Mouse (Mus musculus) stomach, embryonic 14.5 days (tissue): ENCODE measurements around the gene Pnkp. TPM values are rescaled to one million over a fixed set of nuclear protein-coding genes. Genes with fewer than 3 reads are reported as not detected.

Experiments
- ATAC-seq: fragments of 200-750 bp; cut with Nextera tagmentation; 2 replicates; pipeline ENCODE4 v1.8.0; 2017; ENCODE audit warnings: low read depth, moderate TSS enrichment; ENCODE audit not compliant: insufficient number of reproducible peaks, insufficient read depth, low FRiP score
- H3K27ac ChIP-seq: fragments of 300-500 bp; sonication (generic); 2 replicates; pipeline ENCODE4 v1.5.1; 2014; ENCODE audit warnings: mild to moderate bottlenecking, low read length, moderate library complexity, mixed read lengths
- H3K27me3 ChIP-seq: fragments of 300-500 bp; sonication (generic); 2 replicates; pipeline ENCODE4 v1.6.1; 2014; ENCODE audit warnings: low read length, control low read depth, mixed read lengths; ENCODE audit not compliant: control insufficient read depth, insufficient read depth
- H3K36me3 ChIP-seq: fragments of 300-500 bp; sonication (generic); 2 replicates; pipeline ENCODE4 v1.6.1; 2014; ENCODE audit warnings: mild to moderate bottlenecking, control low read depth, low read length, moderate library complexity, mixed read lengths; ENCODE audit not compliant: control insufficient read depth, insufficient read depth
- H3K4me1 ChIP-seq: fragments of 300-500 bp; sonication (generic); 2 replicates; pipeline ENCODE4 v1.6.1; 2014; ENCODE audit warnings: low read length, control low read depth, mixed read lengths; ENCODE audit not compliant: control insufficient read depth, insufficient read depth
- H3K4me2 ChIP-seq: fragments of 300-500 bp; sonication (generic); replicated peaks from 2 replicates; pipeline ENCODE4 v1.6.1; 2014; ENCODE audit warnings: low read depth, low read length, control low read depth
- H3K4me3 ChIP-seq: fragments of 300-500 bp; sonication (generic); 2 replicates; pipeline ENCODE4 v1.5.1; 2014; ENCODE audit warnings: low read depth, low read length, control low read depth
- H3K9ac ChIP-seq: fragments of 300-500 bp; sonication (generic); replicated peaks from 2 replicates; pipeline ENCODE4 v1.6.1; 2014; ENCODE audit warnings: low read depth, mild to moderate bottlenecking, control low read depth, low read length, moderate library complexity, mixed read lengths
- H3K9me3 ChIP-seq: fragments of 300-500 bp; sonication (generic); 2 replicates; pipeline ENCODE4 v1.6.1; 2016; ENCODE audit warnings: low read depth, low read length, control low read depth; ENCODE audit not compliant: control insufficient read depth
- WGBS: fragments of 180-500 bp; shearing (Covaris S2); extraction: QIAGEN DNeasy Blood & Tissue Kit; methylation state at CpG from one replicate; pipeline ENCODE4 v1.1.7; 2014; 5-methylcytosine and 5-hydroxymethylcytosine counted together
- polyA plus RNA-seq: library from polyadenylated mRNA; unstranded; fragments of >200 nt; fragmentation: Nextera tagmentation; extraction: Ambion mirVana; gene quantifications from 2 replicates; pipeline ENCODE4 v1.2.1, GENCODE M21; 2014

The Pnkp gene
- polyA plus RNA-seq, 1 experiment from 2014 or later: 30.0 TPM

GRCm38 (mm10) chr7:44814952-44815553 lies 41.9 kb upstream of the Pnkp start:
- no peaks in the 10 kb centered on the region for H3K27me3 ChIP-seq
- H3K9me3 ChIP-seq: no peaks in the 10 kb centered on the region
- peak overlapping the region; percentile 97; the same call in 1 of the 2 replicates for H3K27ac ChIP-seq
- peak overlapping the region; percentile 69 for H3K4me3 ChIP-seq
- WGBS: 34% methylated on average over 14 of the region's 14 CpGs
- H3K9ac ChIP-seq: no peak overlapping the region
- ATAC-seq: no peak
- H3K4me2 ChIP-seq: peak overlapping the region; percentile 88
- peaks cover 4% of the 10 kb centered on the region; the same call in 1 of the 2 replicates for H3K36me3 ChIP-seq
- peaks cover 36% of the 10 kb centered on the region for H3K4me1 ChIP-seq

GRCm38 (mm10) chr7:44815721-44816469 lies 41.0 kb upstream of the Pnkp start, which contains the start of the genes Nup62 and Il4i1:
Gene Nup62, plus strand, starts transcription at chr7:44816088.
Gene Il4i1, plus strand, starts transcription at chr7:44816387.
- no peaks in the 10 kb centered on the region for H3K27me3 ChIP-seq
- no peaks in the 10 kb centered on the region for H3K9me3 ChIP-seq
- under 1% methylated on average over 59 of the region's 62 CpGs for WGBS
- H3K36me3 ChIP-seq: peaks cover 4% of the 10 kb centered on the region; the same call in 1 of the 2 replicates
- H3K27ac ChIP-seq: peak within 1 kb of the TSS; percentile 97
- peaks cover 38% of the 10 kb centered on the region for H3K4me1 ChIP-seq
- ATAC-seq: peak; percentile 93
- H3K9ac ChIP-seq: peak within 1 kb of the TSS; percentile 90
- H3K4me3 ChIP-seq: peak within 1 kb of the TSS; percentile 69
- peak within 1 kb of the TSS; percentile 88 for H3K4me2 ChIP-seq

- H3K9ac ChIP-seq: peak within 1 kb of the TSS; percentile 90
- under 1% methylated on average over 39 of the region's 57 CpGs for WGBS
- H3K36me3 ChIP-seq: peaks cover 4% of the 10 kb centered on the region; the same call in 1 of the 2 replicates
- H3K4me3 ChIP-seq: peak within 1 kb of the TSS; percentile 69
- peak; percentile 36 for ATAC-seq
- H3K4me1 ChIP-seq: peaks cover 38% of the 10 kb centered on the region
- H3K27ac ChIP-seq: peak within 1 kb of the TSS; percentile 97
- no peaks in the 10 kb centered on the region for H3K9me3 ChIP-seq
- peak within 1 kb of the TSS; percentile 88 for H3K4me2 ChIP-seq
- H3K27me3 ChIP-seq: no peaks in the 10 kb centered on the region
Observed at GRCm38 (mm10) chr7:44816470-44817021, 40.4 kb upstream of the Pnkp start, which contains the start of gene Atf5. Gene Atf5, minus strand, starts transcription at chr7:44816658.

GRCm38 (mm10) chr7:44817441-44817840 lies 39.5 kb upstream of the Pnkp start:
- H3K27me3 ChIP-seq: no peaks in the 10 kb centered on the region
- H3K36me3 ChIP-seq: peaks cover 4% of the 10 kb centered on the region; the same call in 1 of the 2 replicates
- peak overlapping the region; percentile 69 for H3K4me3 ChIP-seq
- WGBS: 18% methylated on average over 3 of the region's 3 CpGs
- H3K4me1 ChIP-seq: peaks cover 38% of the 10 kb centered on the region
- no peak for ATAC-seq
- H3K4me2 ChIP-seq: peak overlapping the region; percentile 88
- no peaks in the 10 kb centered on the region for H3K9me3 ChIP-seq
- H3K9ac ChIP-seq: peak overlapping the region; percentile 90
- H3K27ac ChIP-seq: peak overlapping the region; percentile 97; the same call in 1 of the 2 replicates

- Histone ChIP-seq H3K4me1 (peaks cover 38% of the 10 kb centered on the region), H3K9me3 (no peaks in the 10 kb centered on the region), H3K27me3 (no peaks in the 10 kb centered on the region), H3K36me3 (peaks cover 4% of the 10 kb centered on the region; the same call in 1 of the 2 replicates), H3K27ac (no peak overlapping the region), H3K9ac (peak overlapping the region; percentile 90; the same call in 1 of the 2 replicates), H3K4me2 (peak overlapping the region; percentile 88), H3K4me3 (peak overlapping the region; percentile 69)
- WGBS: 24% methylated on average over 2 of the region's 2 CpGs
- ATAC-seq: no peak
Observed at GRCm38 (mm10) chr7:44818164-44818563, 38.8 kb upstream of the Pnkp start.

- no peak overlapping the region for H3K27ac ChIP-seq
- WGBS: 35% methylated on average over 6 of the region's 6 CpGs
- 0 out of 2 replicates have a peak overlapping the region, but pooled peaks have one; percentile 18 for H3K9ac ChIP-seq
- H3K4me2 ChIP-seq: peak overlapping the region; percentile 88
- H3K4me1 ChIP-seq: peaks cover 41% of the 10 kb centered on the region
- H3K4me3 ChIP-seq: peak overlapping the region; percentile 69
- no peaks in the 10 kb centered on the region for H3K27me3 ChIP-seq
- no peaks in the 10 kb centered on the region for H3K9me3 ChIP-seq
- H3K36me3 ChIP-seq: peaks cover 4% of the 10 kb centered on the region; the same call in 1 of the 2 replicates
- ATAC-seq: no peak
Observed at GRCm38 (mm10) chr7:44818751-44819235, 38.1 kb upstream of the Pnkp start.

GRCm38 (mm10) chr7:44819391-44819790 lies 37.5 kb upstream of the Pnkp start:
- Histone ChIP-seq H3K9ac (0 out of 2 replicates have a peak overlapping the region, but pooled peaks have one; percentile 18), H3K36me3 (peaks cover under 1% of the 10 kb centered on the region; the same call in 1 of the 2 replicates), H3K9me3 (no peaks in the 10 kb centered on the region), H3K27me3 (no peaks in the 10 kb centered on the region), H3K4me3 (peak overlapping the region; percentile 69; the same call in 1 of the 2 replicates), H3K4me1 (peaks cover 47% of the 10 kb centered on the region), H3K4me2 (peak overlapping the region; percentile 88), H3K27ac (no peak overlapping the region)
- ATAC-seq: no peak
- 83% methylated on average over 2 of the region's 2 CpGs for WGBS

GRCm38 (mm10) chr7:44819863-44820262 lies 37.1 kb upstream of the Pnkp start:
- Histone ChIP-seq H3K36me3 (no peaks in the 10 kb centered on the region; the same call in 1 of the 2 replicates), H3K27ac (no peak overlapping the region), H3K4me2 (no peak overlapping the region), H3K4me3 (no peak overlapping the region), H3K27me3 (no peaks in the 10 kb centered on the region), H3K9me3 (no peaks in the 10 kb centered on the region), H3K9ac (no peak overlapping the region), H3K4me1 (peaks cover 45% of the 10 kb centered on the region)
- ATAC-seq: no peak
- 56% methylated on average over 5 of the region's 5 CpGs for WGBS
